Mouse (Mus musculus) CH12.LX (cell line): ENCODE data around the gene Abca7.

Experiments
- BHLHE40 ChIP-seq: IDR thresholded peaks from 2 replicates; pipeline ENCODE4 v1.6.1; 2011; ENCODE audit warnings: mild to moderate bottlenecking, low read depth, low read length, improper control_type of control experiment
- CTCF ChIP-seq, 2 experiments: IDR thresholded peaks in 1 of 2; conservative IDR thresholded peaks in 1 of 2; 2 replicates each; pipeline ENCODE4 v1.5.1; 2011 to 2012; ENCODE audit warnings: low read depth in 2 of 2, low read length in 2 of 2, improper control_type of control experiment in 1 of 2, inconsistent platforms in 1 of 2, mild to moderate bottlenecking in 1 of 2, moderate library complexity in 1 of 2
- E2F4 ChIP-seq: IDR thresholded peaks from 2 replicates; pipeline ENCODE4 v1.6.1; 2011; ENCODE audit warnings: low read depth, low read length, improper control_type of control experiment; ENCODE audit not compliant: insufficient replicate concordance
- EP300 ChIP-seq: IDR thresholded peaks from 2 replicates; pipeline ENCODE4 v1.6.1; 2011; ENCODE audit warnings: low read length, improper control_type of control experiment
- HCFC1 ChIP-seq: IDR thresholded peaks from 2 replicates; pipeline ENCODE4 v1.6.1; 2012; ENCODE audit warnings: low read depth, mild to moderate bottlenecking, inconsistent platforms, low read length, improper control_type of control experiment
- POLR2A ChIP-seq: IDR thresholded peaks from 2 replicates; pipeline ENCODE4 v1.6.1; 2011; ENCODE audit warnings: low read depth, mild to moderate bottlenecking, improper control_type of control experiment, low read length
- UBTF ChIP-seq: IDR thresholded peaks from 2 replicates; pipeline ENCODE4 v1.6.1; 2012; ENCODE audit warnings: low read depth, mild to moderate bottlenecking, inconsistent platforms, low read length, improper control_type of control experiment, moderate library complexity

- no peak for TF ChIP-seq EP300
- TF ChIP-seq BHLHE40: no peak
- no peak for TF ChIP-seq CTCF (conservative IDR thresholded peaks at IDR 0.05 in 1 of 2, IDR thresholded peaks at IDR 0.05 in 1 of 2; ENCODE audit: low read depth in 2 of 2, low read length in 2 of 2)
- TF ChIP-seq UBTF: no peak
- TF ChIP-seq HCFC1: peak; percentile 65
- TF ChIP-seq POLR2A: peak; percentile 98
- TF ChIP-seq E2F4: 0 out of 2 replicates have a peak, but pooled peaks have one; percentile 60
These were observed 57.0 kb downstream of the Abca7 start for GRCm38 (mm10) chr10:80053259-80053780.
